Mouse (Mus musculus): ENCODE measurements around the gene Fsd2. TPM values are rescaled to one million over a fixed set of nuclear protein-coding genes. Genes with fewer than 3 reads are reported as not detected.

Gene Fsd2
- total and polyA plus RNA-seq, 2 experiments from 2014 or later = 0.05 to 0.31 TPM

GRCm38 (mm10) chr7:81599379-81600280 lies 32.9 kb upstream of the Fsd2 start:
- no peak for TF ChIP-seq CTCF (IDR thresholded peaks at IDR 0.05; ENCODE audit: low read depth)
- Histone ChIP-seq H3K4me3 (ENCODE audit: low read length) (no peak overlapping the region), H3K27me3 (ENCODE audit: insufficient read depth, low read length) (no peaks in the 10 kb centered on the region), H3K9ac (replicated peaks; ENCODE audit: low read length) (no peak overlapping the region), H3K9me3 (ENCODE audit: low read length) (no peaks in the 10 kb centered on the region), H3K36me3 (ENCODE audit: insufficient read depth, low read length) (peaks cover 32% of the 10 kb centered on the region), H3K4me2 (ENCODE audit: low read depth, low read length) (no peak overlapping the region), H3K4me1 (ENCODE audit: insufficient read depth, low read length) (no peaks in the 10 kb centered on the region), H3K27ac (0 out of 2 replicates have a peak overlapping the region, but pooled peaks have one; percentile 26)
- DNase-seq (ENCODE audit: low spot score) (no peak), ATAC-seq (no peak)
- WGBS = 61% methylated on average over 8 of the region's 8 CpGs

- Histone ChIP-seq H3K9me3 (ENCODE audit: low read length) (no peaks in the 10 kb centered on the region), H3K4me2 (ENCODE audit: low read depth, low read length) (no peak overlapping the region), H3K36me3 (ENCODE audit: insufficient read depth, low read length) (peaks cover 49% of the 10 kb centered on the region), H3K27me3 (ENCODE audit: insufficient read depth, low read length) (no peaks in the 10 kb centered on the region), H3K27ac (no peak overlapping the region), H3K9ac (replicated peaks; ENCODE audit: low read length) (no peak overlapping the region), H3K4me3 (ENCODE audit: low read length) (no peak overlapping the region), H3K4me1 (ENCODE audit: insufficient read depth, low read length) (no peaks in the 10 kb centered on the region)
- peak; percentile 39; the same call in 1 of the 2 replicates for ATAC-seq
- TF ChIP-seq CTCF (IDR thresholded peaks at IDR 0.05; ENCODE audit: low read depth) = no peak
- 96% methylated on average over 1 of the region's 1 CpGs for WGBS
- no peak for DNase-seq (ENCODE audit: low spot score)
Measured at GRCm38 (mm10) chr7:81597660-81598059, 30.9 kb upstream of the Fsd2 start.

- TF ChIP-seq CTCF (IDR thresholded peaks at IDR 0.05; ENCODE audit: low read depth) = no peak
- no peaks in the 10 kb centered on the region for H3K9me3 ChIP-seq (ENCODE audit: low read length)
- H3K27me3 ChIP-seq (ENCODE audit: insufficient read depth, low read length) = no peaks in the 10 kb centered on the region
- 85% methylated on average over 6 of the region's 6 CpGs for WGBS
- peaks cover 65% of the 10 kb centered on the region for H3K36me3 ChIP-seq (ENCODE audit: insufficient read depth, low read length)
- no peak for DNase-seq (ENCODE audit: low spot score)
- H3K4me2 ChIP-seq (ENCODE audit: low read depth, low read length) = no peak overlapping the region
- H3K27ac ChIP-seq = no peak overlapping the region
- no peak for ATAC-seq
- H3K4me3 ChIP-seq (ENCODE audit: low read length) = no peak overlapping the region
- no peak overlapping the region for H3K9ac ChIP-seq (replicated peaks; ENCODE audit: low read length)
- no peaks in the 10 kb centered on the region for H3K4me1 ChIP-seq (ENCODE audit: insufficient read depth, low read length)
Measured at GRCm38 (mm10) chr7:81596086-81596485, 29.3 kb upstream of the Fsd2 start.

GRCm38 (mm10) chr7:81595056-81595455 lies 28.3 kb upstream of the Fsd2 start:
- H3K27ac ChIP-seq = no peak overlapping the region
- TF ChIP-seq CTCF (IDR thresholded peaks at IDR 0.05; ENCODE audit: low read depth) = no peak
- no peak overlapping the region for H3K4me2 ChIP-seq (ENCODE audit: low read depth, low read length)
- no peak overlapping the region for H3K4me3 ChIP-seq (ENCODE audit: low read length)
- no peaks in the 10 kb centered on the region for H3K27me3 ChIP-seq (ENCODE audit: insufficient read depth, low read length)
- peaks cover 71% of the 10 kb centered on the region for H3K36me3 ChIP-seq (ENCODE audit: insufficient read depth, low read length)
- H3K9me3 ChIP-seq (ENCODE audit: low read length) = no peaks in the 10 kb centered on the region
- no peaks in the 10 kb centered on the region for H3K4me1 ChIP-seq (ENCODE audit: insufficient read depth, low read length)
- ATAC-seq = no peak
- 82% methylated on average over 5 of the region's 5 CpGs for WGBS
- no peak for DNase-seq (ENCODE audit: low spot score)
- H3K9ac ChIP-seq (replicated peaks; ENCODE audit: low read length) = no peak overlapping the region

GRCm38 (mm10) chr7:81593387-81593786 lies 26.6 kb upstream of the Fsd2 start:
- H3K36me3 ChIP-seq (ENCODE audit: insufficient read depth, low read length) = peaks cover 71% of the 10 kb centered on the region
- H3K4me2 ChIP-seq (ENCODE audit: low read depth, low read length) = no peak overlapping the region
- no peaks in the 10 kb centered on the region for H3K27me3 ChIP-seq (ENCODE audit: insufficient read depth, low read length)
- WGBS = 97% methylated on average over 8 of the region's 8 CpGs
- DNase-seq (ENCODE audit: low spot score) (no peak), ATAC-seq (no peak)
- no peak for TF ChIP-seq CTCF (IDR thresholded peaks at IDR 0.05; ENCODE audit: low read depth)
- no peak overlapping the region for H3K9ac ChIP-seq (replicated peaks; ENCODE audit: low read length)
- no peaks in the 10 kb centered on the region for H3K9me3 ChIP-seq (ENCODE audit: low read length)
- no peak overlapping the region for H3K27ac ChIP-seq
- no peaks in the 10 kb centered on the region for H3K4me1 ChIP-seq (ENCODE audit: insufficient read depth, low read length)
- H3K4me3 ChIP-seq (ENCODE audit: low read length) = no peak overlapping the region

- WGBS = 90% methylated on average over 9 of the region's 9 CpGs
- no peak overlapping the region for H3K4me2 ChIP-seq (ENCODE audit: low read depth, low read length)
- H3K27ac ChIP-seq = no peak overlapping the region
- no peaks in the 10 kb centered on the region for H3K27me3 ChIP-seq (ENCODE audit: insufficient read depth, low read length)
- H3K4me1 ChIP-seq (ENCODE audit: insufficient read depth, low read length) = no peaks in the 10 kb centered on the region
- no peak overlapping the region for H3K4me3 ChIP-seq (ENCODE audit: low read length)
- ATAC-seq = no peak
- DNase-seq (ENCODE audit: low spot score) = no peak
- H3K9ac ChIP-seq (replicated peaks; ENCODE audit: low read length) = no peak overlapping the region
- TF ChIP-seq CTCF (IDR thresholded peaks at IDR 0.05; ENCODE audit: low read depth) = no peak
- no peaks in the 10 kb centered on the region for H3K9me3 ChIP-seq (ENCODE audit: low read length)
- H3K36me3 ChIP-seq (ENCODE audit: insufficient read depth, low read length) = peaks cover 66% of the 10 kb centered on the region
Measured at GRCm38 (mm10) chr7:81592686-81593085, 25.9 kb upstream of the Fsd2 start.

- Histone ChIP-seq H3K4me2 (ENCODE audit: low read depth, low read length) (no peak overlapping the region), H3K9ac (replicated peaks; ENCODE audit: low read length) (no peak overlapping the region), H3K4me1 (ENCODE audit: insufficient read depth, low read length) (no peaks in the 10 kb centered on the region), H3K36me3 (ENCODE audit: insufficient read depth, low read length) (peaks cover 43% of the 10 kb centered on the region), H3K27me3 (ENCODE audit: insufficient read depth, low read length) (no peaks in the 10 kb centered on the region), H3K9me3 (ENCODE audit: low read length) (no peaks in the 10 kb centered on the region), H3K4me3 (ENCODE audit: low read length) (no peak overlapping the region), H3K27ac (no peak overlapping the region)
- DNase-seq (ENCODE audit: low spot score) (no peak), ATAC-seq (no peak)
- WGBS = 90% methylated on average over 4 of the region's 4 CpGs
- TF ChIP-seq CTCF (IDR thresholded peaks at IDR 0.05; ENCODE audit: low read depth) = no peak
Measured at GRCm38 (mm10) chr7:81587238-81587637, 20.5 kb upstream of the Fsd2 start.

Data from hindbrain, postnatal 0 days (tissue).